Mouse (Mus musculus) ES-Bruce4 (cell line): ENCODE measurements around the gene Aasdh. TPM values are rescaled to one million over a fixed set of nuclear protein-coding genes. Genes with fewer than 3 reads are reported as not detected.
"Not testable (repeated sequence)": the region's sequence is repeated elsewhere in the genome, so short reads cannot be mapped to it uniquely, and the experiment has no call there.

Experiments
- H3K27ac ChIP-seq: 2 replicates; pipeline ENCODE4 v1.5.1; 2012; ENCODE audit warnings: low read length, inconsistent platforms; ENCODE audit not compliant: insufficient read depth
- H3K27me3 ChIP-seq: 2 replicates; pipeline ENCODE4 v1.6.1; 2012; ENCODE audit warnings: mild to moderate bottlenecking, low read length, inconsistent platforms; ENCODE audit not compliant: control insufficient read depth, poor library complexity, insufficient read depth, severe bottlenecking
- H3K36me3 ChIP-seq: 2 replicates; pipeline ENCODE4 v1.6.1; 2012; ENCODE audit warnings: inconsistent platforms, mild to moderate bottlenecking, low read length, moderate library complexity; ENCODE audit not compliant: control insufficient read depth, poor library complexity, insufficient read depth, severe bottlenecking
- H3K4me1 ChIP-seq: one replicate; pipeline ENCODE4 v1.8.1; 2011; ENCODE audit warnings: low read length; ENCODE audit not compliant: control insufficient read depth, insufficient read depth
- H3K4me3 ChIP-seq: 2 replicates; pipeline ENCODE4 v1.5.1; 2011; ENCODE audit warnings: low read depth, mild to moderate bottlenecking, low read length
- H3K9ac ChIP-seq: 2 replicates; pipeline ENCODE4 v1.6.1; 2012; ENCODE audit warnings: low read depth, mild to moderate bottlenecking, inconsistent platforms; ENCODE audit not compliant: poor library complexity, severe bottlenecking
- H3K9me3 ChIP-seq: replicated peaks from 2 replicates; pipeline ENCODE4 v1.6.1; 2012; ENCODE audit warnings: mild to moderate bottlenecking, low read length, inconsistent platforms; ENCODE audit not compliant: control insufficient read depth, poor library complexity, insufficient read depth, severe bottlenecking
- CTCF ChIP-seq: IDR thresholded peaks from one replicate; pipeline ENCODE4 v1.8.1; 2011; ENCODE audit warnings: low read depth, low read length
- EP300 ChIP-seq: IDR thresholded peaks from 2 replicates; pipeline ENCODE4 v1.6.1; 2011; ENCODE audit warnings: low read depth, low read length; ENCODE audit not compliant: insufficient read depth
- POLR2A ChIP-seq: IDR thresholded peaks from one replicate; pipeline ENCODE4 v1.8.1; 2011; ENCODE audit warnings: low read length; ENCODE audit not compliant: insufficient read depth
- polyA plus RNA-seq: library from polyadenylated mRNA; stranded (reverse); fragments of >200 nt; gene quantifications from 2 replicates; pipeline ENCODE4 v1.2.4, GENCODE M21; 2011; ENCODE audit warnings: low read depth; ENCODE audit not compliant: missing spikeins, insufficient read depth, insufficient read length

Gene Aasdh
- polyA plus RNA-seq, 1 experiment, result 74.1 TPM

GRCm38 (mm10) chr5:76922833-76923232 lies 17.5 kb upstream of the Aasdh start:
- Histone ChIP-seq H3K9me3 (no peaks in the 10 kb centered on the region), H3K4me3 (no peak overlapping the region), H3K4me1 (no peaks in the 10 kb centered on the region), H3K9ac (no peak overlapping the region), H3K36me3 (peaks cover 67% of the 10 kb centered on the region), H3K27ac (no peak overlapping the region), H3K27me3 (no peaks in the 10 kb centered on the region)
- TF ChIP-seq EP300 (no peak), CTCF (no peak), POLR2A (no peak)

GRCm38 (mm10) chr5:76912522-76912921 lies 7.2 kb upstream of the Aasdh start:
- not testable (repeated sequence) for H3K9ac ChIP-seq
- peaks cover 30% of the 10 kb centered on the region for H3K36me3 ChIP-seq

GRCm38 (mm10) chr5:76910807-76911206 lies 5.5 kb upstream of the Aasdh start:
- TF ChIP-seq CTCF, result no peak
- TF ChIP-seq EP300, result no peak
- no peak for TF ChIP-seq POLR2A
- H3K9me3 ChIP-seq, result no peaks in the 10 kb centered on the region
- no peak overlapping the region for H3K9ac ChIP-seq
- peak overlapping the region; percentile 85 for H3K27ac ChIP-seq
- no peaks in the 10 kb centered on the region for H3K27me3 ChIP-seq
- peaks cover 20% of the 10 kb centered on the region for H3K36me3 ChIP-seq
- no peak overlapping the region for H3K4me3 ChIP-seq
- H3K4me1 ChIP-seq, result peaks cover 1% of the 10 kb centered on the region

More at GRCm38 (mm10) chr5:76912522-76912921, 7.2 kb upstream of the Aasdh start:
- not testable (repeated sequence) for H3K9me3 ChIP-seq, H3K27me3 ChIP-seq, H3K4me3 ChIP-seq, H3K4me1 ChIP-seq
- peak overlapping the region; percentile 61 for H3K27ac ChIP-seq

GRCm38 (mm10) chr5:76906155-76906499 lies 813 bp upstream of the Aasdh start:
- Histone ChIP-seq H3K9ac (peak overlapping the region; percentile 43), H3K4me1 (no peaks in the 10 kb centered on the region), H3K27me3 (no peaks in the 10 kb centered on the region), H3K9me3 (no peaks in the 10 kb centered on the region), H3K36me3 (peaks cover 6% of the 10 kb centered on the region; the same call in 1 of the 2 replicates), H3K27ac (peak overlapping the region; percentile 20), H3K4me3 (peak overlapping the region; percentile 76)
- TF ChIP-seq POLR2A (no peak), CTCF (no peak), EP300 (no peak)

- peak overlapping the region; percentile 89 for H3K27ac ChIP-seq
- TF ChIP-seq POLR2A (no peak), CTCF (no peak), EP300 (no peak)
- H3K9ac ChIP-seq, result peak overlapping the region; percentile 43
- H3K36me3 ChIP-seq, result peaks cover 9% of the 10 kb centered on the region; the same call in 1 of the 2 replicates
- H3K4me3 ChIP-seq, result peak overlapping the region; percentile 76
- H3K9me3 ChIP-seq, result no peaks in the 10 kb centered on the region
- no peaks in the 10 kb centered on the region for H3K27me3 ChIP-seq
- H3K4me1 ChIP-seq, result no peaks in the 10 kb centered on the region
Measured at GRCm38 (mm10) chr5:76904713-76905404, 455 bp downstream of the Aasdh start.

- H3K9ac ChIP-seq, result no peak overlapping the region
- H3K27me3 ChIP-seq, result no peaks in the 10 kb centered on the region
- H3K36me3 ChIP-seq, result peaks cover 11% of the 10 kb centered on the region; the same call in 1 of the 2 replicates
- no peak overlapping the region for H3K27ac ChIP-seq
- TF ChIP-seq POLR2A, result no peak
- TF ChIP-seq EP300, result no peak
- TF ChIP-seq CTCF, result no peak
- H3K4me1 ChIP-seq, result no peaks in the 10 kb centered on the region
- H3K4me3 ChIP-seq, result no peak overlapping the region
- no peaks in the 10 kb centered on the region for H3K9me3 ChIP-seq
Measured at GRCm38 (mm10) chr5:76902131-76902530, 3.2 kb downstream of the Aasdh start.
